Mouse (Mus musculus): ENCODE data around the gene Klrb1f. TPM values are rescaled to one million over a fixed set of nuclear protein-coding genes. Genes with fewer than 3 reads are reported as not detected.
"Not testable (repeated sequence)": the region's sequence is repeated elsewhere in the genome, so short reads cannot be mapped to it uniquely, and the experiment has no call there.

Klrb1f gene
- polyA plus RNA-seq, 1 experiment, result not detected

- Histone ChIP-seq H3K4me1 (ENCODE audit: control insufficient read depth, insufficient read depth, low read length) (no peaks in the 10 kb centered on the region), H3K27ac (ENCODE audit: insufficient read depth, low read depth, low read length) (no peak overlapping the region), H3K4me3 (ENCODE audit: insufficient read depth, low read length) (no peak overlapping the region)
- TF ChIP-seq CTCF (IDR thresholded peaks at IDR 0.05; ENCODE audit: low read depth, low read length) (0 out of 2 replicates have a peak, but pooled peaks have one; percentile 30), POLR2A (IDR thresholded peaks at IDR 0.05; ENCODE audit: borderline replicate concordance, low read depth, low read length) (no peak)
Measured at GRCm38 (mm10) chr6:129066986-129067385, 21.3 kb downstream of the Klrb1f start.

- TF ChIP-seq CTCF (IDR thresholded peaks at IDR 0.05; ENCODE audit: low read depth, low read length) (no peak), POLR2A (IDR thresholded peaks at IDR 0.05; ENCODE audit: borderline replicate concordance, low read depth, low read length) (no peak)
- Histone ChIP-seq H3K27ac (ENCODE audit: insufficient read depth, low read depth, low read length) (no peak overlapping the region), H3K4me1 (ENCODE audit: control insufficient read depth, insufficient read depth, low read length) (no peaks in the 10 kb centered on the region), H3K4me3 (ENCODE audit: insufficient read depth, low read length) (no peak overlapping the region)
Measured at GRCm38 (mm10) chr6:129085098-129085497, 39.4 kb downstream of the Klrb1f start.

- not testable (repeated sequence) for H3K27ac ChIP-seq (ENCODE audit: insufficient read depth, low read depth, low read length); H3K4me3 ChIP-seq (ENCODE audit: insufficient read depth, low read length); H3K4me1 ChIP-seq (ENCODE audit: control insufficient read depth, insufficient read depth, low read length)
Measured at GRCm38 (mm10) chr6:129086031-129086430, 40.3 kb downstream of the Klrb1f start.

- no peak overlapping the region for H3K4me3 ChIP-seq (ENCODE audit: insufficient read depth, low read length)
- H3K27ac ChIP-seq (ENCODE audit: insufficient read depth, low read depth, low read length), result no peak overlapping the region
- no peak for TF ChIP-seq POLR2A (IDR thresholded peaks at IDR 0.05; ENCODE audit: borderline replicate concordance, low read depth, low read length)
- no peak for TF ChIP-seq CTCF (IDR thresholded peaks at IDR 0.05; ENCODE audit: low read depth, low read length)
- H3K4me1 ChIP-seq (ENCODE audit: control insufficient read depth, insufficient read depth, low read length), result no peaks in the 10 kb centered on the region
Measured at GRCm38 (mm10) chr6:129088161-129088560, 42.5 kb downstream of the Klrb1f start.

- H3K27ac ChIP-seq (ENCODE audit: insufficient read depth, low read depth, low read length); H3K4me1 ChIP-seq (ENCODE audit: control insufficient read depth, insufficient read depth, low read length); H3K4me3 ChIP-seq (ENCODE audit: insufficient read depth, low read length): not testable (repeated sequence)
Measured at GRCm38 (mm10) chr6:129088596-129088995, 42.9 kb downstream of the Klrb1f start.

GRCm38 (mm10) chr6:129095166-129095565 is 49.5 kb downstream of the Klrb1f start:
- Histone ChIP-seq H3K4me3 (ENCODE audit: insufficient read depth, low read length) (no peak overlapping the region), H3K4me1 (ENCODE audit: control insufficient read depth, insufficient read depth, low read length) (peaks cover 14% of the 10 kb centered on the region), H3K27ac (ENCODE audit: insufficient read depth, low read depth, low read length) (no peak overlapping the region)
- TF ChIP-seq CTCF (IDR thresholded peaks at IDR 0.05; ENCODE audit: low read depth, low read length), result no peak
- TF ChIP-seq POLR2A (IDR thresholded peaks at IDR 0.05; ENCODE audit: borderline replicate concordance, low read depth, low read length), result no peak

- peaks cover 19% of the 10 kb centered on the region for H3K4me1 ChIP-seq (ENCODE audit: control insufficient read depth, insufficient read depth, low read length)
- peak overlapping the region; percentile 64 for H3K27ac ChIP-seq (ENCODE audit: insufficient read depth, low read depth, low read length)
- TF ChIP-seq CTCF (IDR thresholded peaks at IDR 0.05; ENCODE audit: low read depth, low read length) (no peak), POLR2A (IDR thresholded peaks at IDR 0.05; ENCODE audit: borderline replicate concordance, low read depth, low read length) (no peak)
- H3K4me3 ChIP-seq (ENCODE audit: insufficient read depth, low read length), result no peak overlapping the region
Measured at GRCm38 (mm10) chr6:129097929-129098328, 52.2 kb downstream of the Klrb1f start.

GRCm38 (mm10) chr6:129100794-129101193 is 55.1 kb downstream of the Klrb1f start, which contains the start of gene Clec2e:
Gene Clec2e (minus strand): TSS chr6:129100913.
- H3K4me1 ChIP-seq (ENCODE audit: control insufficient read depth, insufficient read depth, low read length), result peaks cover 26% of the 10 kb centered on the region
- H3K4me3 ChIP-seq (ENCODE audit: insufficient read depth, low read length); H3K27ac ChIP-seq (ENCODE audit: insufficient read depth, low read depth, low read length): not testable (repeated sequence)

- no peak for TF ChIP-seq CTCF (IDR thresholded peaks at IDR 0.05; ENCODE audit: low read depth, low read length)
- no peak for TF ChIP-seq POLR2A (IDR thresholded peaks at IDR 0.05; ENCODE audit: borderline replicate concordance, low read depth, low read length)
- Histone ChIP-seq H3K4me3 (ENCODE audit: insufficient read depth, low read length) (no peak overlapping the region), H3K4me1 (ENCODE audit: control insufficient read depth, insufficient read depth, low read length) (peaks cover 26% of the 10 kb centered on the region), H3K27ac (ENCODE audit: insufficient read depth, low read depth, low read length) (no peak overlapping the region)
Measured at GRCm38 (mm10) chr6:129101604-129102003, 55.9 kb downstream of the Klrb1f start.

- peak overlapping the region; percentile 66 for H3K27ac ChIP-seq (ENCODE audit: insufficient read depth, low read depth, low read length)
- TF ChIP-seq POLR2A (IDR thresholded peaks at IDR 0.05; ENCODE audit: borderline replicate concordance, low read depth, low read length), result no peak
- TF ChIP-seq CTCF (IDR thresholded peaks at IDR 0.05; ENCODE audit: low read depth, low read length), result no peak
- peaks cover 22% of the 10 kb centered on the region for H3K4me1 ChIP-seq (ENCODE audit: control insufficient read depth, insufficient read depth, low read length)
- no peak overlapping the region for H3K4me3 ChIP-seq (ENCODE audit: insufficient read depth, low read length)
Measured at GRCm38 (mm10) chr6:129102858-129103555, 57.3 kb downstream of the Klrb1f start.

Other genes starting within 250 kb of the Klrb1f start
- gene Gm44511, start 219.6 kb upstream of the Klrb1f start, polyA plus RNA-seq (2012; ENCODE audit: insufficient read depth, insufficient read length, missing spikeins), result not detected in 2 replicates
- gene Klrb1b, start 219.6 kb upstream of the Klrb1f start, polyA plus RNA-seq (2012; ENCODE audit: insufficient read depth, insufficient read length, missing spikeins), result not detected in 2 replicates
- 4.0 and 7.6 TPM in 2 replicates for gene Clec2i, start 158.3 kb upstream of the Klrb1f start, polyA plus RNA-seq (2012; ENCODE audit: insufficient read depth, insufficient read length, missing spikeins)
- gene BC035044, start 154.8 kb upstream of the Klrb1f start, polyA plus RNA-seq (2012; ENCODE audit: insufficient read depth, insufficient read length, missing spikeins), result 1.4 and 1.5 TPM in 2 replicates
- not detected in 2 replicates for gene Clec2g, start 111.5 kb upstream of the Klrb1f start, polyA plus RNA-seq (2012; ENCODE audit: insufficient read depth, insufficient read length, missing spikeins)
- gene Clec2e, start 55.0 kb downstream of the Klrb1f start, polyA plus RNA-seq (2012; ENCODE audit: insufficient read depth, insufficient read length, missing spikeins), result not detected in 2 replicates
- 99.8 and 118 TPM in 2 replicates for gene Clec2d, start 134.7 kb downstream of the Klrb1f start, polyA plus RNA-seq (2012; ENCODE audit: insufficient read depth, insufficient read length, missing spikeins)
- 1.7 and 2.1 TPM in 2 replicates for gene Cd69, start 229.5 kb downstream of the Klrb1f start, polyA plus RNA-seq (2012; ENCODE audit: insufficient read depth, insufficient read length, missing spikeins)

Measured in bone marrow macrophage, adult 2 months (primary cell).